Mouse (Mus musculus): Measurements from ENCODE around the gene Sprtn.

Sprtn gene

DNA sequence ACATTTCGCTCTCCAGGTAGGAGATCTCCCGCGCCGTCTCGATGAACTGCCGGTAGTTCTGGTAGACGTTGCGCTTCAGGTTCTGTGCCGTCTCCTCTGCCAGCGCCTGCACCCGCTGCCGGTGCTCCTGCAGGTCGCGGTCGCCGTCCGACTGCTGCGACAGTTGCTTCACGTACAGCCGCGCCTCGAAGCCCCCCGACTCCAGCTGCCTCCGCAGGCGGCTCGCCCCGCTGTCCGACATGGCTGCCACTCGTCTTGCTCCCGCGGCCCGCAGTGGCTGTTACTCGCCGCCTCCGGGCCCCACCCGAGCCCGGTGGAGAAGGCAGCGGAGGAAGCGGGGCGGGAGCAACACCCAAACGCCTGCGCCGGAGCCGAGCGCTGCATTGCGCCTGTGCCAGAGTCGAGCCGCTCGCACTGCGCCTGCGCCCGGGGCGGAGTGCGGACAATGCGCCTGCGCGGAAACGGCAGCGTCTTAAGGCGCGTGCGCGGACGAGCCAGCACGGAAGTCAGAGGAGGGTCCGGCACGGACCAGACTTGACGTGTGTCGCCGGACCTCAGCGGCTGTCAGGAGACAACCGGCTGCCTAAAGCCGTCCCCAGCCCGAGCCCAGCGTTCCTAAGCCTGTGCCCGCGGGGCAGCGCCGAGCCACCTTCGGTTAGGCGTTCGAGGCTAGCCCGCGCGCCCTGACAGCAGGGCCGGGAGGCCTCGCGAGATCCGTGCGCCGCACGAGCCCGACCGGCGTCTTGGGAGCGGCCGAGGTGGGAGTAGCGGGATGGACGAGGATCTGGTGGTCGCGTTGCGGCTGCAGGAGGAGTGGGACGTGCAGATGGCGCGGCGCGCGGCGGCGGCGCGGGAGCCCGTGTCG lies at the start of gene Sprtn, which contains the start of gene Exoc8:
Sprtn (plus strand) TSS at position 501 of the 865 bp plus-strand sequence.
Exoc8 (minus strand) TSS at position 320 of the 865 bp plus-strand sequence.
- peak; percentile 96 for DNase-seq

DNA sequence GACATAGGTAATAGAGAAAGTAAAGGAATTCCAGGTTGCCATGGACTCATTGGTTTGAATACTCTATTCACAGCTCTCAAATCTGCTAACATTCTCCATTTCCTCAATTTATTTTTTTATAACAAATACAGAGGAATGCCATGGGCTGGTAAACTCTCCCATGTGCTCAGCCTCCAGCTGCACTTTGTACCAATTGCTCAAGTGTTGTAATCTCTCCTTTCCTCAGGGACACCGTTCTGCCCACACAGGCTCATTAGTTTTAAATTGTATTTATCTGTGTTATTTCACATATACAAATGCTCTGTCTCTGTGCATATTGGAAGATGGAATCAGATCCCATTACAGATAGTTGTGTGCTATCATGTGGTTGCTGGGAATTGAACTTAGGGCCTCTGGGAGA lies 44.2 kb upstream of the Sprtn start:
- no peak for DNase-seq

DNA sequence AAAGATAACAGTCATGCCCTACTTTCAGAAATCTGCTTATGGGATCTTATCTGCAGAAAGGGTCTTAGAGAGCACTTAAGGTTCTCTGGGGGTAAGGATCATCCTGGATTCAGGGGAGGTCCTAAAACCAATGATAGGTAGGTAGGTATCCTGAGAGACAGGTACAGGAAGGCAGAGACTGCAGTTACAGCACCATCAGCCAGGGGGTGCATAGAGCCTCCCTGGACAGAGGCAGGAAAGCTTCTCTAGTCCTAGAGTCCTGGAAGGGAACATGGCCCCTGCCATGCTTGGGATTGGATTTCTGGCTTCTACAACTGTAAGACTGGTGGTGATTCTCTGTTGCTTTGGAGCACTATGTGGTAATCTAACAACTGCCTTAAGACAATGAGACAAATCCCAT lies 38.2 kb upstream of the Sprtn start:
- peak; percentile 11 for DNase-seq

DNA sequence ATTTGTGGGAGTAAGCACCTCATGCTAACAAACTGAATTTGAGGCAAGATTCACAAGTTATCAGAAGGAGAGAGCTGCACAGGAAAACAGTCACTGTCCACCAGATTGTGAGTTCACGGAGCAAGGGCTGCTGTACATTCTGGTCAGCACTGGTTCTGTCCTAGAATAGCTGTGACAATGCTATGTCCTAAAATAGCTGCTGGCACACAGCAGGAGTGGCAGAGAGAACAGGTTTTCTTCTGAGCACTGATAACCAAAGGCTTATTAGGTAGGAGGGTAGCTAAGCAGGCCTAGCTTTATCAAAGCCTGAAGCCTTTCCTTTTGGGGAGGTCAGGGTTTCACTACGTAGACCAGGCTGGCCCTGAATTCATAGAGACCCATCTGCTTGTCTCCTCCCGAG lies 37.5 kb upstream of the Sprtn start:
- no peak for DNase-seq

DNA sequence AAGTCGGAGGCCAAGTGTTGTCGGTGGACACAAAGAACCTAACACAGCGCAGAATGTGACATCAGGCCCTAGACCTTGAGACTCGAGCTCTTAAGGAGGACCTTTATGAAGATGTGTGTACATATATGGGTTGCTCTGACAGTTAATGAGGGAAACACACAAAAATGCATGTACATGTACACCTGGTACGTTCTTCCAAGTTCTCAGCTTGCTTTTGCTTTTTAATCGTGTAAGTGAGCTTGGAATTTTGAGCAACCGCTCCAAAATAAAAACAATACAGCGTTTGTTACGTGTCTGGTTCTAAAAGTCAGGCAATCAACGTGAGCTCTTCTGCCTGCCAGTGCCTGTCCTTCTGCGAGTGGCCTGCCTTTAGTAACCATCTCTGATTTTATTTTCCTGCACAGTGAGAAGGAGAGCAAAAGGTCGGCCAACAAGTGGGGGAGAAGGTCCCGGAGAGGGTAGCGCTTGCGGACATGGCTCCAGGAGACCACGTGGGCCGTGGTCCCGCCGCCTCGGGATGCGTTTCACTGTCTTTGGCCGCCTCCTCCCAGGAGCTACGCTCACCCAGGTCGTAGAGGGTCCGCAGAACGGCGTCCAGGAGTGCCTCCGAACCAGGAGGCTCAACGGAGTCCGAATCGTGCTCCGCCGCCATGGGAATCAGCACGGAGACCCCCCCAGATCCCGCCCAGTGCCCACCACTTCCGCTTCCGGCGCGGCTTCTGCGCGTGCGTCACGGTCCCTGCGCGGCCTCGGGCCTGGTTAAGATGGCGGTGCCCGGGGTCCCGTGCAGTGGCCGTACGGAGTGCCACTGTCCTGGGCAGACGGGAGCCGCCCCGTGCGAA lies 35.1 kb upstream of the Sprtn start, which contains the start of the genes Gnpat and 2810004N23Rik:
Gnpat (plus strand) TSS at position 713 of the 842 bp plus-strand sequence.
2810004N23Rik (minus strand) TSS at position 800 of the 842 bp plus-strand sequence.
- DNase-seq = peak; percentile 96

DNA sequence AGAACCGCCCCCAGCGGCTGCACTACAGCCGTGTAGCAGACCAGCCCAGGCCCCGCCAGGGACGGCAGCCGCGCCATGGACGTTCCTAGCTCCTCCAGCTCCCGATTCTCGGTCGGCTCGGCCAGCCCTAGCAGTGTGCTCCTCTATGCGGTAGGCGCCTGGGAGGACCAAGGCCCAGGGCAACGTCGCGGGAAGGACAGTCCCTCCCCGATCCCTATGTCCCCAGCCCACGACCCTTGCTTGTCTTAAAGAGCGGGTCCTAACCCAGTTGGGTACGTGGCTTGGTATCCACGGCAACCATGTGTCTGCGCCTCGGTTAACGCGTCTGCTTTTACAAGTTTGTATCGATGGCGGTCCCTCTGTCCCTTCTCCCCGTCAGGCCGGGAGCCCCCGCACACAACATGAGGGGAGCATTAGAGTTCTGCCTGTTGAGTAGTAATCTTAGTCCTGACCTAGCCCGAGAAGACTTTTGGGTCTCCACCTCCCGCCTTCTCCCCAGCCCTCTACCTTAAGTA lies 34.5 kb upstream of the Sprtn start:
- DNase-seq = no peak

DNA sequence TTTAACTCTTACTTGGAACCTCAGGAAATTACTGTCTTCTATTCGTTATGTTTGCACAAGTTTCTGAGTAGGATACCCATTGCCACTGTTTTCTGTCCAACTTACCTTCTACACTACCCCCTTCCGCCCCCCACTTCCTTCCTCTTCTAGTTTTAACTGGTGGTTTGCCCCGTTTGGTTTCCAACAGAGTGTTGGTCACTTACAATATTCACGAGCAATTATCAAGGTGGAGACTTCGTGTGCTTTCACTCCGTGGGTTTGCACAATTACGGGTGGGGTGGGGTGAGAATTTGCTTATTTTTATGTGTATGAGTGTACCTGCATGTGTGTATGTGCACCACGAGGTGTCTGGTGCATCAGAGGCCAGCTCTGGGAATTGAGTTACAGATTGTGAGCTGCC lies 34.0 kb upstream of the Sprtn start:
- no peak for DNase-seq

DNA sequence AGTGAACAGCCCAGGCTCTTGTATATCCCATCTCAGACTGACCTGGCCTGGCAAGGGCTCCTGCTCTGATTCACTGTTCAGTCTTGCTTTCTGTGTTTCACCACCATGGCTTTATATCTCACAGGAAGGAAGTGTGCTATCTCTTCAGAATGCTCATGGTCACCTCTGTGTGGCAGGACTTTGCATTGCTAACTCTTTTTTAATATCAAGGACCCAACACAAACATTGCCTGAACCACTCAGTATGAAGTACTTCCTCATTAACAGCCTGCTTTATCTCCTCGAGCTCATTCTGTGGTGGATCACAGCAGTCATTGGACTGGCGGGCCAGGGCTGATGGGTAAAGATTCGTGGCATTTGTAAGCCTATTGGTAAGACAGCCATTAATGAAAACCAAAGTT lies 31.0 kb upstream of the Sprtn start:
- no peak for DNase-seq

DNA sequence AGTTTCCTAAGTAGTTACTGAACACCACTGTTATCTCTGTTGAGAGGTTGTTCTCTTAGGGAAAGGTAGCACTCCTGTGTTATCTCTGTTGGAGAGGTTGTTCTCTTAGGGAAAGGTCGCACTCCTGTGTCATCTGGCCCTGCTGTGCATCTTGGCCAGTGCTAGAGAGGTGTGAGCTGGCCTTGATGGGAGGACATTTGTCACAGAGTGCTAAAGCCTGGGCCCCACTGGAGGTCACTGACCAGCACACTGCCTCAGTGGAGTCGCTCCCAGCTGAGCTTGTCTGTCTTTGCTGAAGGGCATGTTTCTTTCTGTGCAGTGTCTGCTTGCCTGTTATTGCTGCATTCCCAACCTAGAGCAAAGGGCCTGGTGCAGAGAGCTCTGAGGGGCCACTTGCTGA lies 30.6 kb upstream of the Sprtn start:
- DNase-seq = no peak

DNA sequence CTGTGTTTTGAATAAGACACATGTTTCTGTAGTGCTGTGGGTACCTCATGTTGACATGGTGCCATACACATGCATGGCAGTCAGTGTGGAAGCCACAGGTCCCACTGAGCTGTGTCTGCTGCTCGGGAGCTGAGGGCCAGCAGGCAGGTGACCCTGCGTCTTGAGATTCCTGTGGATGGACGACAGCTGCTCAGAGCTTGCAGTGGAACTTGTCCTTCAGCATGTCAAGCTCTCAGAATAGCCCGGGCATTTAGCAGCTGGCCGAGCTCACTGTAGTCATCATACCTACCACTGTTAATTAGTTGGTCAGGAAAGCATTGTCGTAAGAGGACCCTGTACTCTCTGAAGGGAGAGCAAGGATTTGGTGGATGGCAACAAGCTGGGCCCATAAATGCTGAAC lies 28.0 kb upstream of the Sprtn start:
- DNase-seq = no peak

DNA sequence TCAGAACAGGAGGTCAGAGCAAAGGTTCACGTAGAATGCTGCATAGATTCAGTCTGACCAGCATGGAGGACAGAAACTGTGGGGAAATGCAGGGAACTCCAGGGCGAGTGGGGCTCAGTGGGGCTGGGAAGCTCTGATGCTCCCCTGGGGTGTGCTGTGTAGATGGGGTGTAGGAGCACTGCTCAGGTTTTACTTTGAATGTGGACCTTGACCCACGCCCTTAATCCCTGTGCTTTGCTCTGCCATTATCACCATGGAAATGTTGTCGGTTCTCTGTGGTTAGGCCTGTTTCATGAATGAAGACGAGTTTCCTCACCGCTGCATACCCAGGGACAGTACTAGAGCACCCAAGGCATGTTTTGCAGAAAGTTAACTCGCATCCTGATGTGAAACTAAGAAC lies 26.2 kb upstream of the Sprtn start:
- no peak for DNase-seq

DNA sequence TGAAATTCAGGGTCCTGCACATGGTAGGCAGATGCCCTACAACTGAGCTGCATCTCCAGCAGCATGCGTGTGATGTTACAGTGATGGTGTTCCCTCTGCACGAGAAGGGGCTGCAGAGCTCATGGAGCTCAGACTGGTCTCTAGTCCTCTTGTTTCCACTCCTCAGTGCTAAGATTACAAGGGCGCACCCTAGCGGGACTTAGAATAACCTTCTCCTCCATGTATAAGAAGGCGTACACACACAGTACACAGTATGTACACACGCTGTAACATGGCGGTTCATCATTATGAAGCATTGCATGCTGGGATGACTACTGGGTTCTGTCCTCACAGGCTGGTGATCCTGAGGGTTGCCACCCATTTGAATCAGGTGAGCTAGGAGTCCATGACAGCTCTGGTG lies 25.6 kb upstream of the Sprtn start:
- no peak for DNase-seq

DNA sequence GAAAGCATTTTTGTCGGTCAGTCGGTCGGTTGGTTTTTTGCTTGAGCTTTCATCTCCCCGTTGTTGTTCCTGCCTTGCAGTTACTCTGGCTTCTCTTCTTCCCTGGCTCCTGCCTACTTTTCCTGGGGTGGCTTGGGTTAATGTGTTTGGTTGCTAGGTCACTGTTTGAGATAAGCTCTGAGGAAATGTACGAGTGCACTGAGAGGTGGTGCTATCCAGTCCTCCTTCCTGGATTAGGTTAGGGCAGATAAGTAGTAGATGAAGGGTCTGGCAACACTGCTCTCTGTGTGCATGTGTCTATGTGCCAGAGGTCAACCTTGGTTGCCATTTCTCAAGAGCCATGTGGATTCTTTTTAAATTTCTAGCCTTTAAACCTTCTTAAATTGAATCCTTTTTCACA lies 25.0 kb upstream of the Sprtn start:
- DNase-seq = no peak

DNA sequence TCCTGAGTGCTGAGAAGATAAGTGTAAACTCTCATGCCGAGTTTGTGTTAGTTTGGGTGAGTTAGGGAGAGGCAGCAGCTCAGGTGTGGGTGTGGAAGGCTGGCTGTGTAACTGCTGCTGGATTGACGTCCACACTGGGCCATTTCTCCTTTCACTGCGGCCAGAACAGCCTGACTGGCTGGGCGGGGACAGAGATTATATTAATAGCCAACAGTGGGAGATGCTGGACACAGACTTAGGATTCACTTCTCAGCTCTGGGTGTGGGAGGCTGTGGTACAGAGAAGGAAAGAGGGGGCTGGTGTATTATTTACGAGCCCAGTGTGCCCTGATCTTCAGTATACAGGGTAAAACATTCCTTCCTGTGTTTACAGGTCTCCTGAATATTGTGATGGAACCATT lies 19.5 kb upstream of the Sprtn start:
- DNase-seq = no peak

DNA sequence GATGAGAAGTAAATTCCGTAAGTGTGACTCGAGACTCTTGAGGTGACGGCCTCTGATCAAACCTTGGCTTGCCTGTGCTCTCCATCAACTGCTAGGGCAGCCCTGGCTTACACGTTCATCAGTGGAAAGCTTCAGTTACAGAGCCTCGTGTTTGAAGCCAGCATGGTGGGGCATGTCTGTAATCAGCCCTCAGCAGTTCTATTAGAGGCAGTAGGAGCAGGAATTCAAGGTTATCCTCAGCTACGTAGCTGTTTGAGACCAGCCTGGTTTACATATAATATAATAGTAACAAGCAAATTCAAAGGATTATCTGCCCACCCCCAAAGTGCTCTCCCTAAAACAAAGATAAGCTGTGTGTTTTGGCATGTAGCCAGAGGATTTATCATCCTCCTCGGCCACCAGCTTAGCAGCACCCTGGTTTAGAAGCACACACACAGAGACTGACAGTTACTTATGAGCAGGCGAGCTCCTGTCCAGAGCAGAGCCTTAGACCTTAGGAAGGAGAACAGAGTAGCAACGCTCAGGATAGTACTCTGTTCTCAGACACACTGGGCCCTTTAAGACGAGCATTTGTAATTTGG lies 18.6 kb upstream of the Sprtn start:
- peak; percentile 46 for DNase-seq

DNA sequence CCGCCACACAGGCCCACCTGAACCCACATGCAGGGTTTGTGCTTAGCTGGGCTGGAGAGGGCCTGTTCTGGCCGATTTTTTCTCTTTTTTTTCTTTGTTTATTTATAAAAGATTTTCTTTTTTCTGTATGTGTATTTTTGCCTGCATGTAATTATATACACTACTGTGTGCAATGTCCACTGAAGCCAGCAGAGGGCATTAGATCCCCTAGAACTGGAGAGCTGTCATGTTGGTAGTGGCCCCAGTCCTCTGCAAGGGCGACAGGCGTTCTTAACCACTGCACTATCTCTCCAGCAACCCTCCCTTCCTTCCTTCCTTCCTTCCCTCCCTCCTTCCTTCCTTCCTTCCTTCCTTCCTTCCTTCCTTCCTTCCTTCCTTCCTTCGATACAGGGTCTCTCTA lies 9.3 kb upstream of the Sprtn start:
- no peak for DNase-seq

DNA sequence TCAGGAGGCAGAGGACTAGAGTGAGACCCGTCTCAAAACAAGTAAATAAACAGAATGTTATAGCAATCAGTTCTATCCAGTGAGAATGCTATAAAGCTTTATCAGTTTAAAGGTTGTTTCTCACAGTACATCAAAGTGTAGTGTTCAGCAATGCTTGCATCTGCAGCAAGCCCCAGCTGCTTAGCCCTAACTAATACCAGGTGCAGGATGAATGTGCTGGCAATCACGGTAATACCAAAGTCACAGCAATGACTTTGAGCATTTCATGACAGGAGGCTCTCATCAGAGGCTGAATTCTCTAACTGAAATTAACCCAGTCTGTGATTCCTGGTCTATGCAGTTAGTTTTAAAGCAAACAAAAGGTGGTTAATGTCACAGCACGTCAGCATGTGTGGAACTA lies 5.1 kb upstream of the Sprtn start:
- DNase-seq = no peak

DNA sequence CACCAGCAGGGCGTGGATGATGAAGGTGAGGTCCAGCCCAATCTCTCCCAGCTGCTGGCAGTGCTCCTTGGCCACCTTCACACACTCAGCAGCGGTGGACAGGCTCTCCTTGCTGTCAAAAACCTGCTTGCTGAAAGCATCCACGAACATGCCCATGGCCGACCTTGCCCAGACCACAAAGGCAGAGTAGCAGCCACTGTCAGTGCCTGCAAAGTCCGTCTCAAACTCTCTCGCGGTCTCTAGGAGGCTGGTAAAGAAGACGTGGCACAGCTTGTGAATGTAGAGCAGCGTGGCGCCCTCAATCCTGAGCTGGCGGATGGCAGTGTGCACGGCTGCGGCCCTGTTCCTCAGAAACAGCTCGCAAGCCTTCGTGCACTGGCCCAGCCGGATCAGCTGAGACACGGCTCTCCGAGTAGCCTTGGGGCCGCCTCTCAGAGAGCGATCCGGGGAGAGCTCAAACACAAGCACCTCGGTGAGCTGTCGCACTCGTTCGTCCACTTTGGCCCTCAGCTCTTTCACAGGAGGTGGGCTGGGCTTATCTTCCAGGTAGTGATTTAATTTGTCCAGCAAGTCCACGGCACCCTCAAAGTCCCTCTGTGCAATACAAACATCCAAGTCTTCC lies 1.6 kb upstream of the Sprtn start:
- DNase-seq = no peak

DNA sequence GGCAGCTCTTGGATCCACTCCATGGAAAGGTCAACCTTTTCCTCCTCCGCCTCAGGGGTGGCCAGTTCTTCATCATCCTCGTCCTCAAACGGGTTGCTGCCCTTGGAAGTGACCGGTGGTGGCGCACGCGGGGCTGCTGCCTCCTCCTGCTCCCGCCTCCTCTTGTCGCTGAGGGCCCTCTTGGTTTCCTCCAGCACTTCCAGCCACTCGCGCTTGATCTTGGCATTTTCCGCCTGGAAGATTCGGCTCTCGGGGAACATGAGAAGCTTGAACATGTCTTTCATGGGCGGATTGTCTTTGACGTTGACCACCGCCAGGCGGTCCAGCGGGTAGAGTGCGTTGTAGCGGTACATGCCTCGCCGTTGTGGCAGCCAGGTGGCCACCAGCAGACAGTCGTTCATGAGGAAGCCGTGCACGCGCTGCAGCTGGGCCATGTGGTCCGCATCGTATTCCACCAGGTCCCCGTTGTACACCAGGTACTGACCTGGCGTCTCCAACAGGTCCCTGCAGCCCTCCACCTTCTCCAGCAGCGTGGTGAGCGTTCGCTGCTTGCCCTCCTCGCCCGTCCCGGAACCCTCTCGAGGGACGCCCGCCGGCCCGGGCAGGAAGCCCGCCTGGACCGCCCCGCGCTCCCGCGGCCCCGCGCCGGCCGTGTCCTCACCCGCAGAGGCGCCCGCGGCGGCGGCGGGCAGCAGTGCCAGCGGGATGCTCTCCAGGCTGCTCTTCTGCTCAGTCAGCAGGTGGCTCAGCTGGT lies 877 bp upstream of the Sprtn start:
- DNase-seq = peak; percentile 90

DNA sequence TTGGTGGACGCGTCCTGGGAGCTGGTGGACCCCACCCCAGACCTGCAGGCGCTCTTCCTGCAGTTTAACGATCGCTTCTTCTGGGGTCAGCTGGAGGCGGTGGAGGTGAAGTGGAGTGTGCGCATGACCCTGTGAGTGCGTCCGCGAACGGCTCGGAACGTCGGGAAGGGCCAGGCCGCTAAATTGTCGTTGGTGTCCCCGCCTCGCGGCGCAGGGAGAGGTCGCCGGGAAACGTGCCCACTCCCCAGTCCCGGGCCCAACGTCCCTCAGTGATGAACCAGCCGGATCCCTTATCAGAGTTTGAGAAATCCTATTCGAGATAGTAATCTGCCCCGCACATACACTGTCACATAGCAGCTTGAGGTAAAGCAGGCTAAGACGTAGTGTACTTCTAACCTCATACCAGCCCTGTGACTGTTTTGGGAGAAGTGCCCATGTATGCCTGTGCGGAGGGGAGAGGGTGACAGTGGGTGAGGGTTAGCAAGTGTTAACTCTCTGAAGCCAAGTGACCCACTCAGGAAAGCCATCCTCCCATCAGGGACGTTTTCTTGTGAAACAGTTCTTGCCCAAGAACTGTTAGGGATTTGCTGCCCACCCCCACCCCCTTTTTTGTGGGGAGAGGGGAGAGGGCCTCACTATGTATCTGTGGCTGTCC lies 692 bp downstream of the Sprtn start:
- DNase-seq = no peak

DNA sequence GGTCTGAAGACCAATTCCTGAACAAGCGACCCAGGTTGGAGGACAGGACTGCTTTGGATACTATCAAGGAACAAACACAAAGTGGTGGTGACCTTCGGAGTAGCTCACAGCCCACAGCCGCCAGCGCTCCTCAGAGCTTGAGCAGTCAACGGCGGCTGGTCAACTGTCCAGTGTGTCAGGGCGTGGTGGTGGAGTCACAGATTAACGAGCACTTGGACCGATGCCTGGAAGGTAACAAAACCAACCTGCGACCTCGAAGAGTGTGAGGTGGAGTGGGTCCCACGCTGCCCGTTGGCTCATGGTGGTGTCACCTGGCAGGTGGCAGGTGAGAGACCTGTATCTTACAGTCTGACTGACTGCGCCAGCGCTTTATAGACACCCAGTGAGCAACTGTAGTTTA lies 5.5 kb downstream of the Sprtn start:
- no peak for DNase-seq
